In the genomic region with DNA sequence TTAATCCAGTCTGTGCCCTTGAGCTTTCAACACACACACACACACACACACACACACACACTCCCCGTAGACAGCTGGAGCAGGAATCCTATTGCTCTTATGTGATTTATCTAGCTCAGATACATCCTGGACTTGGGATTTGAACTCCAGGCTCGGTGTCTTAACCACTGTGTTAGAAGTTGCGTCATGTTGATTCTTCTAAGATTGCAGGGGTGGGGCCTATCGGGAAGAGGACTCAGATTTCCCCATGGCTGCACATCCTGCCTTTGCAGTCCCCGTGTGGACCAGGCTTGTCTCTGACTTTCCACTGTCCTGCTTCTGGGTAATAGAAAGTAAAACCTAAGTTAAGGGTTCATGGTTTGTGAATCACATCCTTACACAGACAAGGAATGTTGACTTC, we compare ENCODE assay signal across 13 mouse cellular contexts. TPM values are rescaled to one million over a fixed set of nuclear protein-coding genes. Genes with fewer than 3 reads are reported as not detected.
DNase-seq lines count a peak whose midpoint lies in the region; ATAC-seq and TF ChIP-seq lines count a peak whose summit lies in the region.
"Had no signal": no experiment of that assay in that cellular context is flagged by ENCODE, and none has a peak within 500 bp of the region (broad histone marks: within the 10 kb centered on the region; RNA-seq: fewer than 3 reads in every experiment).

No protein-coding gene starts in this region.

- H3K27me3 ChIP-seq in E14TG2a.4 (ENCODE audit: insufficient read depth, low read length) = no peaks in the 10 kb centered on the region
- H3K27me3 ChIP-seq in forebrain, embryonic 16.5 days (replicated peaks; ENCODE audit: control insufficient read depth, insufficient read depth, low read length) = no peaks in the 10 kb centered on the region
- H3K27me3 ChIP-seq: heart, embryonic 12.5 days; limb, embryonic 15.5 days had no signal

- DNase-seq in heart, adult 11 months = peak; percentile 86
- DNase-seq in heart, adult 18-20 months = no peak
- DNase-seq in ovary, adult 18-20 months (ENCODE audit: low spot score) = no peak
- no peak for DNase-seq in left cerebral cortex, postnatal 14 days (ENCODE audit: low spot score in 2 of 2)
- DNase-seq: cerebellum, adult 2 months; gastrocnemius, postnatal 10 days; kidney, adult 11 months had no signal

- H3K27ac ChIP-seq in forebrain, embryonic 16.5 days (ENCODE audit: low read length) = no peak overlapping the region
- H3K27ac ChIP-seq: limb, embryonic 15.5 days had no signal

- H3K4me3 ChIP-seq in E14TG2a.4 (replicated peaks; ENCODE audit: low read length) = peak overlapping the region; percentile 95
- H3K4me3 ChIP-seq in forebrain, embryonic 16.5 days (replicated peaks; ENCODE audit: low read length) = no peak overlapping the region

- H3K4me1 ChIP-seq in E14TG2a.4 (replicated peaks; ENCODE audit: low read depth, low read length) = peaks cover 71% of the 10 kb centered on the region
- H3K4me1 ChIP-seq in forebrain, embryonic 16.5 days (replicated peaks; ENCODE audit: control insufficient read depth, insufficient read depth, low read length) = peaks cover 17% of the 10 kb centered on the region

- H3K36me3 ChIP-seq in E14TG2a.4 (ENCODE audit: insufficient read depth, low read length) = peaks cover 49% of the 10 kb centered on the region
- H3K36me3 ChIP-seq in forebrain, embryonic 16.5 days (ENCODE audit: control insufficient read depth, insufficient read depth) = no peaks in the 10 kb centered on the region

- H3K4me2 ChIP-seq in forebrain, embryonic 16.5 days (ENCODE audit: low read length) = no peak overlapping the region

- peak; percentile 41 for ATAC-seq in granulocyte monocyte progenitor cell, adult 5-6 weeks (replicated peaks; ENCODE audit: poor library complexity, severe bottlenecking)
- peak; percentile 20; the same call in 1 of the 2 replicates for ATAC-seq in megakaryocyte, adult 5-6 weeks (ENCODE audit: poor library complexity, severe bottlenecking)
- no peak for ATAC-seq in forebrain, embryonic 16.5 days

- TF ChIP-seq CTCF in E14TG2a.4 (conservative IDR thresholded peaks at IDR 0.05; ENCODE audit: low read length) = no peak

- H3K9ac ChIP-seq in forebrain, embryonic 16.5 days (replicated peaks; ENCODE audit: low read depth, low read length) = no peak overlapping the region
- H3K9ac ChIP-seq: limb, embryonic 15.5 days had no signal

- 78% methylated on average over 5 of the region's 5 CpGs for WGBS in forebrain, embryonic 16.5 days

- no peaks in the 10 kb centered on the region for H3K9me3 ChIP-seq in E14TG2a.4 (ENCODE audit: low read length)
- no peaks in the 10 kb centered on the region for H3K9me3 ChIP-seq in forebrain, embryonic 16.5 days (ENCODE audit: control insufficient read depth, low read length)
- H3K9me3 ChIP-seq: heart, embryonic 12.5 days; limb, embryonic 15.5 days had no signal

- intact Hi-C loops in left cerebral cortex, postnatal 14 days (cut with DNase I) = no loop called here

RNA-seq across cellular contexts. Expression of a gene that starts 2.3 kb away (rescaled TPM):
- total RNA-seq in heart, adult 18-20 months (2021) = 10 to 100 TPM; 22.4 to 23.1 TPM
- total RNA-seq in granulocyte monocyte progenitor cell, adult 5-6 weeks (2014; fragmentation: Nextera tagmentation) = 35.8 and 39.4 TPM in 2 replicates
- total RNA-seq in granulocyte monocyte progenitor cell, adult 5-6 weeks (2017) = 74.6 and 75.1 TPM in 2 replicates
- total RNA-seq in megakaryocyte, adult 5-6 weeks (2015) = 13.3 and 17.9 TPM in 2 replicates
- 25.6 and 32.2 TPM in 2 replicates for total RNA-seq in megakaryocyte, adult 5-6 weeks (2017)
- total RNA-seq in left cerebral cortex, postnatal 14 days (2021) = 10 to 100 TPM; 45.8 to 48.0 TPM
- polyA plus RNA-seq in forebrain, embryonic 16.5 days (2015; fragmentation: Nextera tagmentation; extraction: Ambion mirVana) = 61.7 and 66.8 TPM in 2 replicates

RNA-seq across cellular contexts. Expression of a gene that starts 14.6 kb away (rescaled TPM):
- total RNA-seq in heart, adult 18-20 months (2021) = 10 to 100 TPM; 61.2 to 68.8 TPM
- total RNA-seq in granulocyte monocyte progenitor cell, adult 5-6 weeks (2014; fragmentation: Nextera tagmentation) = 50.5 and 74.7 TPM in 2 replicates
- 39.0 and 40.8 TPM in 2 replicates for total RNA-seq in granulocyte monocyte progenitor cell, adult 5-6 weeks (2017)
- 77.9 and 78.1 TPM in 2 replicates for total RNA-seq in megakaryocyte, adult 5-6 weeks (2015)
- total RNA-seq in megakaryocyte, adult 5-6 weeks (2017) = 92.5 and 94.1 TPM in 2 replicates
- total RNA-seq in left cerebral cortex, postnatal 14 days (2021) = 10 to 100 TPM; 90.1 to 95.7 TPM
- polyA plus RNA-seq in forebrain, embryonic 16.5 days (2015; fragmentation: Nextera tagmentation; extraction: Ambion mirVana) = 146 and 149 TPM in 2 replicates

RNA-seq across cellular contexts. Expression of a gene that starts 51.6 kb away (rescaled TPM):
- 10 to 100 TPM; 12.0 to 14.9 TPM for total RNA-seq in heart, adult 18-20 months (2021)
- total RNA-seq in granulocyte monocyte progenitor cell, adult 5-6 weeks (2014; fragmentation: Nextera tagmentation) = not detected in 2 replicates
- 0.62 and 0.69 TPM in 2 replicates for total RNA-seq in granulocyte monocyte progenitor cell, adult 5-6 weeks (2017)
- not detected in 2 replicates for total RNA-seq in megakaryocyte, adult 5-6 weeks (2015)
- not detected in 2 replicates for total RNA-seq in megakaryocyte, adult 5-6 weeks (2017)
- 1 to 10 TPM; 5.7 to 6.8 TPM for total RNA-seq in left cerebral cortex, postnatal 14 days (2021)
- 1.2 and 1.9 TPM in 2 replicates for polyA plus RNA-seq in forebrain, embryonic 16.5 days (2015; fragmentation: Nextera tagmentation; extraction: Ambion mirVana)

RNA-seq across cellular contexts. Expression of a gene that starts 52.2 kb away (rescaled TPM):
- 10 to 100 TPM; 68.2 to 68.6 TPM for total RNA-seq in heart, adult 18-20 months (2021)
- 410 and 421 TPM in 2 replicates for total RNA-seq in granulocyte monocyte progenitor cell, adult 5-6 weeks (2014; fragmentation: Nextera tagmentation)
- total RNA-seq in granulocyte monocyte progenitor cell, adult 5-6 weeks (2017) = 928 and 1,056 TPM in 2 replicates
- 266 and 273 TPM in 2 replicates for total RNA-seq in megakaryocyte, adult 5-6 weeks (2015)
- 936 and 1,238 TPM in 2 replicates for total RNA-seq in megakaryocyte, adult 5-6 weeks (2017)
- 100 to 1,000 TPM; 152 to 170 TPM for total RNA-seq in left cerebral cortex, postnatal 14 days (2021)
- 142 and 159 TPM in 2 replicates for polyA plus RNA-seq in forebrain, embryonic 16.5 days (2015; fragmentation: Nextera tagmentation; extraction: Ambion mirVana)
